Mouse (Mus musculus) megakaryocyte, embryonic 14.5 days (primary cell): Measurements from ENCODE around the gene Fndc9. TPM values are rescaled to one million over a fixed set of nuclear protein-coding genes. Genes with fewer than 3 reads are reported as not detected.

Experiments used
- H3K27me3 ChIP-seq: replicated peaks from 2 replicates; pipeline ENCODE3; 2012; ENCODE audit warnings: inconsistent platforms
- H3K36me3 ChIP-seq: replicated peaks from 2 replicates; pipeline ENCODE3; 2012; ENCODE audit warnings: low read length, inconsistent platforms, mixed read lengths
- H3K4me1 ChIP-seq: 2 replicates; pipeline ENCODE4 v1.6.1; 2012; ENCODE audit warnings: inconsistent platforms
- H3K4me3 ChIP-seq: replicated peaks from 2 replicates; pipeline ENCODE3; 2012; ENCODE audit warnings: moderate library complexity, mild to moderate bottlenecking, inconsistent platforms
- H3K9me3 ChIP-seq: 2 replicates; pipeline ENCODE4 v1.6.1; 2012; ENCODE audit warnings: inconsistent platforms
- FLI1 ChIP-seq: IDR thresholded peaks from 2 replicates; pipeline ENCODE4 v1.6.1; 2012; ENCODE audit warnings: low read length, inconsistent platforms, mixed read lengths
- GATA1 ChIP-seq: IDR thresholded peaks from 3 replicates; pipeline ENCODE4 v1.6.1; 2012; ENCODE audit warnings: mixed read lengths, low read length, inconsistent platforms, borderline replicate concordance
- polyA plus RNA-seq: library from polyadenylated mRNA; stranded (reverse); fragments of >175 nt; gene quantifications from 2 replicates; pipeline ENCODE4 v1.2.3, GENCODE M21; 2012; ENCODE audit warnings: low replicate concordance; ENCODE audit not compliant: insufficient read depth

Fndc9 gene
- polyA plus RNA-seq, 1 experiment: not detected

DNA sequence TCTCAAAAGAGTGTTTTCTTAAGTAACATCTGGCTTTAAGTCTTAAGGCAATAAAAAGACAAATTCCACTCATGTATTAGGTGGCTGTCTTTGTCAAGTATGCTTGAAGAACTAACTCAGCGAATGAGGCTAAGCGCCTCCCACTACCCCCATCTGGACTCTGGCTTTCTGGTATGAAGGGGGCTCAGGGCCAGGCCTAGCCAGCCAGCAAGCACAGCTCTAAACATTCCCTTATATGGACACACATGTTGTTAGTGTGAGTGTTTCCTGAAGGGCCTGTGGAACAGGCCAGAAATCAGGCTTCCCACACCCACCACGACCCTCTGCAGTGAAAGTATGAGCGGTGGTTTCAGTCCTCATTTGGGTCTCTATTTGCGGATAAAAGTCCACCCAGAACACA is 21.5 kb upstream of the Fndc9 start:
- Histone ChIP-seq H3K27me3 (no peaks in the 10 kb centered on the region), H3K36me3 (peaks cover 33% of the 10 kb centered on the region), H3K4me1 (peaks cover 6% of the 10 kb centered on the region; the same call in 1 of the 2 replicates), H3K9me3 (no peaks in the 10 kb centered on the region), H3K4me3 (no peak overlapping the region)
- TF ChIP-seq GATA1: no peak
- TF ChIP-seq FLI1: no peak

DNA sequence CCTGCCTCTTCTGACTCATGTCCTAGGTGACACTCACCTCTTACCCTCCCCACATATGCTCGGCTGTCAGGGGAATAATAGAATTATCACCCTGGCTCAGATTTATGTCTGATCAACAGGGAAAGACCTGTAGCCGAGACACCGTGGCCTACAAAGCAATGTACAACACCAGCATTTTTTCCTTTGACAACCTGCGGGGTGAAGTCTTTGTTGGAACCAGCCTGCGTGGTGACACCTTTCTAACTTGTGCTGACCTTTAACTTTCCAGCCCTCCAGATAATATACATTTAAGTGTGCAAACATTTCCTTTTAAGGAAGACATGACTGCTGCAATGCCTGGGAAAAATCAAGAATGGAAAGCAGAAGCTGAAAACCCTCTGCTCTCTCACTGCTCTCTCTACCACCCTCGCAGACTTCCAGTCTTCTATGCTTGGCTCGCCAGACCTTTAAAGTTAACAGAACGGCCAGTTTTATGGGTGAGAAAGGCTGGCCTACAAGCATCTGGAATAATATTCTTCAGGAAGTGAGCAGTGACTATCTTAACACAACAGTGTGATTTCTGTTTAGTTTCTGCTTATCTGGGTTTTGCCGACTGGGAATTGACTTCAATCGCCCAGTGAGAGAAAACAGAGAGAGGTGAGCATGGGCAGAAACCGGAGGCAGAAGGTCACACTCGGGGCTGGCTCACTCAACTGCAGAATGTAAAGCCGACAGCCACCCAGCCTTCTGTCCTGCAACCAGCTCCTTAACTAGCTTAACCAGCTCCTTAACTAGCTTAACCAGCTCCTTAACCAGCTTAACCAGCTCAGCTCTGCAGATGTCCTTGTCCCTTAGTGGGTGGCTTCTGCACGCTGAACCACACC is 20.7 kb upstream of the Fndc9 start:
- Histone ChIP-seq H3K27me3 (no peaks in the 10 kb centered on the region), H3K4me1 (peaks cover 14% of the 10 kb centered on the region; the same call in 1 of the 2 replicates), H3K9me3 (no peaks in the 10 kb centered on the region), H3K36me3 (peaks cover 34% of the 10 kb centered on the region), H3K4me3 (no peak overlapping the region)
- TF ChIP-seq FLI1 (no peak), GATA1 (no peak)

- Histone ChIP-seq H3K4me1 (peaks cover 14% of the 10 kb centered on the region; the same call in 1 of the 2 replicates), H3K27me3 (no peaks in the 10 kb centered on the region), H3K9me3 (no peaks in the 10 kb centered on the region), H3K36me3 (peaks cover 34% of the 10 kb centered on the region), H3K4me3 (no peak overlapping the region)
- TF ChIP-seq FLI1: no peak
- TF ChIP-seq GATA1: no peak
These were observed 20.0 kb upstream of the Fndc9 start for GRCm38 (mm10) chr11:46215354-46215753.

DNA sequence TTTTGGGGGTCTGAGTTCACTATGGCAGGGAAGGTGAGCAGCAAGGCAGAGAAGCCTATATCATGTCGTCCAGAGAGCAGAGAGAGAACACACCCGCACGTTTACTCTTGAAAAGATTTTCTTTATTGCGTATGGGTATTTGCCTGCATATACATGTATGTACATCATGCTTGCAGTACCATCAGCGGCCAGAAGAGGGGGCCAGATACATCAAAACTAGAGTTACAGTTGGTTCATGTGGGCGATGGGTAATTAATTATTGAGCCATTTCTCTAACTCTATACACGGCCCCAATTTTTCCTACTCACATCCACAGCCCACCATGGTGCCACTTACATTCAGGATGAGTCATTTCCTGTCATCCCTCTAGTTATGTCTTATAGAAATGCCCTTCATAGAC is 18.7 kb upstream of the Fndc9 start:
- Histone ChIP-seq H3K36me3 (peaks cover 44% of the 10 kb centered on the region), H3K4me1 (peaks cover 14% of the 10 kb centered on the region; the same call in 1 of the 2 replicates), H3K4me3 (no peak overlapping the region), H3K9me3 (no peaks in the 10 kb centered on the region), H3K27me3 (no peaks in the 10 kb centered on the region)
- TF ChIP-seq GATA1: no peak
- TF ChIP-seq FLI1: no peak

DNA sequence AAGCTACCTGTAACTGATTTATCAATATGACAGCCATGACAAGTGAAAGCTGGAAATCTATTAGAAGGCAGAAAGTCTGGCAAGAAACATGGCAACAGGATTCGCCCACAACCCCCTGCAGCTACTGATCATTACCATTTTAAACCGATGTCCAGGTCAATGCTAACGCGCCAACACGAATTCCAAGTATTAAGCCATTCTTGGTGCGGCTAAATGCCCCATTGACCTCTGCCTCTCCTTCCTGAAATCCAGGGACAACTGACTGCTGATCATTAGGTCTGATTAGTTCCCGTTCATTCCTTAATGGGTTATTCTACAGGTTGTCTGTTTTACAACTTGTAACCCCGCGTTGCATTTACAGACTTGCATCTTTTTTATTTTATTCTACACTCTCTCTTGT is 17.6 kb upstream of the Fndc9 start:
- H3K4me1 ChIP-seq: peaks cover 14% of the 10 kb centered on the region; the same call in 1 of the 2 replicates
- peaks cover 49% of the 10 kb centered on the region for H3K36me3 ChIP-seq
- no peaks in the 10 kb centered on the region for H3K9me3 ChIP-seq
- no peaks in the 10 kb centered on the region for H3K27me3 ChIP-seq
- no peak for TF ChIP-seq GATA1
- TF ChIP-seq FLI1: no peak
- H3K4me3 ChIP-seq: no peak overlapping the region

DNA sequence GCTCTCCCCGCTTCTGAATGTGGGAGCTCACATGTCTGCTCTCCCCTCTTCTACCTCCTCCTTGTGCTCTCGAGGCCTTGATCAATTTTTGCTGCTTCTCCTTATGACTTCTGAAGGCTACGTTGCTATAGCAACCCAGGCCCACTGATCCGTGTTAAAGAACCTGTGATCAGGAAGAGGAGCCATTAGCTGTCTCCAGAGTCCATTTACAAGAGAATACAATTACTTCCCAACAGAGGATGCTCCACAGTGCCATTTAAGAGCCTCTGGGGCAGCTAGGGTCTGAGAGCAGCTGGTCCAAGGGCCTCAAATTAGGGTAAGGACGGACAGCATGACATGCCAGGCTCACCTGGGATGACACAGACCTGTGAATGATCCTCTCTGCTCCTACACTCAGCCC is 16.7 kb upstream of the Fndc9 start:
- Histone ChIP-seq H3K36me3 (peaks cover 50% of the 10 kb centered on the region), H3K9me3 (no peaks in the 10 kb centered on the region), H3K4me3 (no peak overlapping the region), H3K4me1 (peaks cover 14% of the 10 kb centered on the region; the same call in 1 of the 2 replicates), H3K27me3 (no peaks in the 10 kb centered on the region)
- TF ChIP-seq FLI1 (no peak), GATA1 (no peak)

DNA sequence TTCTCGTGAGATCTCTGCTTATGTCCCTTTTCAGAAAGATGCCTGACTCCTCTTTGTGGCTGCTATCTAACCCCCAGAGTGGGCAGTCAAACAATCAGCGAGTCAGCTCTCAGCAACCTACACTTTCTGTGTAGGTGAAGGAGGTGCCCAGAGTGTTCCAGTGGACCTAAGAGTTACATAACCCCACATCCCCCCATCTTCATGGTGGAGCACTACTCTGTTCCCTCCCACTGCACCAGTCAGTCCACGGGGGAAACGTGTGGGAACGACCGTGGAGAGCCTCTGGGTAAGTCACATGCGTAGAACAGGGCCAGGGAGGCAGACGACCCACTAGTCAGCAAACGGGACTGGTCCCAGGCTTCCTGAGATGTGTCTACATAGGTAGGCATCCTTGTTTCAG is 16.0 kb upstream of the Fndc9 start:
- Histone ChIP-seq H3K4me3 (no peak overlapping the region), H3K36me3 (peaks cover 52% of the 10 kb centered on the region), H3K9me3 (no peaks in the 10 kb centered on the region), H3K4me1 (peaks cover 14% of the 10 kb centered on the region; the same call in 1 of the 2 replicates), H3K27me3 (no peaks in the 10 kb centered on the region)
- TF ChIP-seq FLI1 (no peak), GATA1 (no peak)

- H3K4me1 ChIP-seq: peaks cover 14% of the 10 kb centered on the region; the same call in 1 of the 2 replicates
- H3K9me3 ChIP-seq: no peaks in the 10 kb centered on the region
- H3K36me3 ChIP-seq: peaks cover 57% of the 10 kb centered on the region
- no peak for TF ChIP-seq GATA1
- no peak for TF ChIP-seq FLI1
- no peaks in the 10 kb centered on the region for H3K27me3 ChIP-seq
- no peak overlapping the region for H3K4me3 ChIP-seq
These were observed 15.1 kb upstream of the Fndc9 start for GRCm38 (mm10) chr11:46220211-46220610.

DNA sequence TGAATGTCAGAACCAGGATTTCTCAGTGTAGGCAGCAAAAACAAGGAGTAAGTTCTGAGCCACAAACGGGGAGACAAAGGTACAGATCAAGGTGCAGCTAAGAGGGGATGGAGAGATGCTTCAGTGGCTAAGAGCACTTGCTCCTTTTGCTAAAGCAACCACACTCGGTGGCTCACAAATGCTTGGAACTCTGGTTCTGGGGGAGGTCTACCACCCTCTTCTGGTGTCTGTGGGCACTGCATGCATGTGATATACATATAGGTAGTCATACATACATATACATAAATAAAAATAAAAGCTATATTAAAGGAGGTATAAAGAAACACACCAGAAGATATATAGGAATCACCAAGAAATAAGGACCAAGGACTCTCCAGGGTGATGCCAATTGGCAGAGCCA is 11.8 kb upstream of the Fndc9 start:
- no peaks in the 10 kb centered on the region for H3K27me3 ChIP-seq
- no peak for TF ChIP-seq GATA1
- TF ChIP-seq FLI1: no peak
- H3K9me3 ChIP-seq: no peaks in the 10 kb centered on the region
- H3K36me3 ChIP-seq: peaks cover 69% of the 10 kb centered on the region
- H3K4me3 ChIP-seq: no peak overlapping the region
- H3K4me1 ChIP-seq: peaks cover 9% of the 10 kb centered on the region; the same call in 1 of the 2 replicates

DNA sequence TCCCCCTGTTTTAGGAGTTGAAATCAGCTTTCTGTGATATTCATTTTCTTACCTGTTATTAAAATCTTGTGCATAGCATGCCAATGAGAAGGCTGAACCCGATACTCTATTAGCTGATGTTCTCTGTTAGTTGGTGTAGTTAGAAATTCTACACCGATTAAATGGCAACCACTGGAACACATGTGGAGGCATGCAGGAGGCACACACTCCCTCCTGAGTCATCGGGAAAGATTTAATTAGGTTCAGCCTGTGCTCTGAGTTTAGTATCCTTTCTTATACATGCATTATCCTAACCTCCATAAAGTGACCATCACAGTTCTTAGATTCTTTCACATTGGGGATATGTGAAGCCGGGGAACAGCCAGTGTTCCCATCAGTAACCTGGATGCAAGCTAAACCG is 10.0 kb upstream of the Fndc9 start:
- H3K4me3 ChIP-seq: no peak overlapping the region
- no peak for TF ChIP-seq FLI1
- TF ChIP-seq GATA1: no peak
- H3K36me3 ChIP-seq: peaks cover 65% of the 10 kb centered on the region
- no peaks in the 10 kb centered on the region for H3K27me3 ChIP-seq
- H3K9me3 ChIP-seq: no peaks in the 10 kb centered on the region
- peaks cover 3% of the 10 kb centered on the region; the same call in 1 of the 2 replicates for H3K4me1 ChIP-seq
